Mouse (Mus musculus) embryonic fibroblast, embryonic 13.5 days (primary cell): ENCODE results near the gene Clstn2. TPM values are rescaled to one million over a fixed set of nuclear protein-coding genes. Genes with fewer than 3 reads are reported as not detected.

ENCODE experiments used
- H3K27ac ChIP-seq: 2 replicates; pipeline ENCODE4 v1.5.1; 2012; ENCODE audit warnings: low read length, control low read depth, inconsistent platforms; ENCODE audit not compliant: insufficient read depth
- H3K4me1 ChIP-seq: 2 replicates; pipeline ENCODE4 v1.6.1; 2011; ENCODE audit warnings: low read length; ENCODE audit not compliant: control insufficient read depth, insufficient read depth
- H3K4me3 ChIP-seq: 2 replicates; pipeline ENCODE4 v1.5.1; 2011; ENCODE audit warnings: mild to moderate bottlenecking, control low read depth, low read length; ENCODE audit not compliant: insufficient read depth
- CTCF ChIP-seq: IDR thresholded peaks from 2 replicates; pipeline ENCODE4 v1.5.1; 2011; ENCODE audit warnings: mild to moderate bottlenecking, control low read depth, low read length, moderate library complexity, borderline replicate concordance; ENCODE audit not compliant: insufficient read depth
- POLR2A ChIP-seq: IDR thresholded peaks from 2 replicates; pipeline ENCODE4 v1.6.1; 2011; ENCODE audit warnings: low read depth, mild to moderate bottlenecking, control low read depth, low read length, moderate library complexity
- polyA plus RNA-seq: library from polyadenylated mRNA; stranded (reverse); fragments of >200 nt; gene quantifications from 2 replicates; pipeline ENCODE4 v1.2.4, GENCODE M21; 2011; ENCODE audit warnings: low read depth; ENCODE audit not compliant: missing spikeins, insufficient read length

The Clstn2 gene
- polyA plus RNA-seq, 1 experiment: 7.6 TPM

DNA sequence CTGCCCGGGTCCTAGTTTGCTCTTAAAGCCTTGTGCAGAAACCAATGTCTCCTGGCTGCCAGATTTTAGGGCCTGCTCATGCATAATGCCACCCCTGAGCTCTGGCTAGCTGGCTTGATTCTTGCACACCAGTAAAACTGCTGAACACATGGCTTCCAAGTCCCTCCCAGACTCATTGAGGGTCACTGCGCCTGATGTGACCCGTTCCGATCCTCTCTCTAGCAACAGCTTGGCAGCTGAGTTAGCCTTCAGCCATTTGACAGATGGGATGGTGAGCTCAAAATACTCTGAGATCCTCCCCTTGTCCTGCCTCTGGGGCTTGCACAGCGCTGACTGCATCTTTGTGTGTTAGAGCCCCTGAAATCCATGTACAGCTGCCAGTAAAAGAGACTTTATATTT, 430.5 kb downstream of the Clstn2 start:
- Histone ChIP-seq H3K4me3 (no peak overlapping the region), H3K27ac (no peak overlapping the region), H3K4me1 (no peaks in the 10 kb centered on the region)
- no peak for TF ChIP-seq POLR2A
- no peak for TF ChIP-seq CTCF

DNA sequence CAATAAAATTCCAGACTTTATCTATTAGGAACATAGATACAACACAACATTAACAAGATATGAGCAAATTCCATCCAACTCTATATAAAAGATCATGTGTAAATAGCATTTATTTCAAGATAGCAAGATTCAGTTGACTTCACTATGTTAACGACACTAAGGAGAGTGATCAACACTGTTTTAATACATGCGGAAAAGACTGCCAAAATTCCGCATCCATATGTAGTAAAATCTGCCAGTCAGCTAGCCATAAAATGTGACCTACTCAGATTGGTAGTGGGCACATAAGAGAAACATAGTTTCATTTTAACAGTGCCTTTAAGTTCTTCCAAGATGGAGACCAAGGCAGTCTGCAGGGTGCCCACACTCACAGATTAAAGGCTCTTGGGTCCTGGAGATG, 434.0 kb downstream of the Clstn2 start:
- Histone ChIP-seq H3K4me1 (no peaks in the 10 kb centered on the region), H3K27ac (no peak overlapping the region), H3K4me3 (no peak overlapping the region)
- no peak for TF ChIP-seq CTCF

DNA sequence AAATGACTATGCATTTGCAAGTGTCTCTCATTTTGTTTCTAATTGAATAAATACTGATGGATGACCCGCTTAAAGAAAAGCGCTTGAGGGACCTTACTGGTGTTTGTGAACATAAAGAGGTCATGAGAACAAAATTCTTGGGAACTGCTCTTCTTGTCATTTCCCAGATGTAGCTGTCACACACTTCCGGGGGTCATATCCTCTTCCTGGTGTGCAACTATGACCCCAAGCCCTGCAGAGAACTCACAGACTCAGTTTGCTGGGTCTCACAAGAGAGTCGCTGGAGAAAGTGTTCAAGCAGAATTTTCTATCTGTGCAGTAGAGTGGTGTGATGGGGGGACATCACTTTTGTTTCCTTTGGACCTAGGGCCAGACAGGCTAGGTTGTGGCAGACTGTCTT, 442.3 kb downstream of the Clstn2 start:
- Histone ChIP-seq H3K4me1 (no peaks in the 10 kb centered on the region), H3K27ac (no peak overlapping the region), H3K4me3 (no peak overlapping the region)
- TF ChIP-seq CTCF (no peak), POLR2A (no peak)

DNA sequence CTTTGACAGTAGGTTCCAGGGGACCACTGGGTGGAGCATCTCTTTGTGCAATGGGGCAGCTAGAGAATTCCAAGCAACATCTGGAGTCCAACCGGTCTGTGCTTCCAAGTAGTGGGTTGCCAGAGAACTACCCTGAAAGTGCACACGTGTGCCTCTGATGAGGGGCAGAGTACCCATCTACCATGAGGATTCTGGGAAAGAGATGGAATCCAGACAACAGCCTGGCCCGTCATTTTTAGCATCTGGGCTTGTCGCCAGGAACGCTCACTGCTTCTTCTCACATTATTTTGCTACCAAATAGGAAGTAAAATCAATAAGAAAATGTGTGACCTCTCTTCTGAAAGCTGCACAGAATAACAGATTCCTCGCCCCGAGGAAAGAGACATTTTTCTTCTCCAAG, 462.1 kb downstream of the Clstn2 start:
- Histone ChIP-seq H3K4me3 (no peak overlapping the region), H3K4me1 (no peaks in the 10 kb centered on the region), H3K27ac (no peak overlapping the region)
- no peak for TF ChIP-seq POLR2A
- TF ChIP-seq CTCF: no peak

DNA sequence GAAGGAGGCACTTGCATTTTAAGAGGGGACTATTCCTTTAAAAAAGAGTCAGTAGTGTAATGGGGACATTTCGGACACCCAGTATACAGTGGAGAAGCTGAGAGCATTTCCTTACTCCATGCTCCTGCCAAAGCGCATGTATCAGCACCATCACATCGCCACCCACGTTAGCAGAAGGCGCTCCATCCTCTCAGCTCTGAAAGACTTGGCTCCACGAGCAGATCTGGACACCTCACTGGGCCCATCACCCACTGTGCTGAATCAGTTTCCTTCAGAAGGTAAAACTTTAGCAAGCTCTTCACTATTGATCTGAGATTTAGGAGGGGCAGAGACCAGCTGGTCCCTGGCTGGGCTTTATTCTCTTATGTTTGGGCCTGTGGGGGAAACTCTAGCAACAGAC, 469.9 kb downstream of the Clstn2 start:
- Histone ChIP-seq H3K27ac (no peak overlapping the region), H3K4me3 (no peak overlapping the region), H3K4me1 (no peaks in the 10 kb centered on the region)
- no peak for TF ChIP-seq CTCF
- TF ChIP-seq POLR2A: no peak

DNA sequence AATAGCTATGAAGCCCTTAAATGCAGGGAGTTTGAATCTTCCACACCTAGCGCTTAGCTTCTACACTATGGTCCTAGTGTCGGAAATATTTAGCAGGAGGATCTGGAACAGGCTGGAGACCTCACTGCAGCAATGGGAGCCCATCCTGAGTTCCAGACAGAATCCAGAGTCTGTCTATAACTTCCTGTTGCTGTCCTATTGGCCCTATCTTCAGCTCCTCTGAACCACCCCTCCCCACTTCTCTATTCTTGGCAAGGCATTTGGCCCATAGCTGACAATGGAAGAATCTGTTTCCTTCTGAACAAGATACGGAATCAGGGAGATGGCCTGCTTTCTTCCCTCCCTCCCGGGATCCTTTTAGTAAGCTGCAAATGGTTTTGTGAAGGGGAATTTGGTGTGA, 488.6 kb downstream of the Clstn2 start:
- Histone ChIP-seq H3K4me3 (no peak overlapping the region), H3K4me1 (no peaks in the 10 kb centered on the region), H3K27ac (no peak overlapping the region)
- TF ChIP-seq CTCF (no peak), POLR2A (no peak)

DNA sequence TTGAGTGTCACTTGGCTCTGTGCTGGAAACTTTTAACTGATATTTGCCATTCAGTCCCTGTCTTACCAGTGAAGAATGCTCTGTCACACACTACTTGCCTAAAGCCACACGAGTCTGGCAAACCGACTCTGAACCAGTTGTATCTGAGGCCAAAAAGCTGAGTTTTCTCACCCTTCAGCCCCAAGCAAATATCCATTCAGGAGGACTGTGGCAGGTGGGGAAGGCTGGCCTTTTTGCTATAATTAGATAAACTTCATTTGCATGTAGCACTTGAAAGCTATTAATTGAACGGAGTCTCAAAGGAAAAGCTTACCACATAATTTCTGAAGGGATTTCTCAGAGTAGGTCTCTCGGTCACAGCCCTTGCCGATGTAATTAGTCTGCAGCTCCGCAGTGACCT, 491.6 kb downstream of the Clstn2 start:
- Histone ChIP-seq H3K4me1 (no peaks in the 10 kb centered on the region), H3K27ac (no peak overlapping the region), H3K4me3 (no peak overlapping the region)
- TF ChIP-seq CTCF: no peak
- no peak for TF ChIP-seq POLR2A

DNA sequence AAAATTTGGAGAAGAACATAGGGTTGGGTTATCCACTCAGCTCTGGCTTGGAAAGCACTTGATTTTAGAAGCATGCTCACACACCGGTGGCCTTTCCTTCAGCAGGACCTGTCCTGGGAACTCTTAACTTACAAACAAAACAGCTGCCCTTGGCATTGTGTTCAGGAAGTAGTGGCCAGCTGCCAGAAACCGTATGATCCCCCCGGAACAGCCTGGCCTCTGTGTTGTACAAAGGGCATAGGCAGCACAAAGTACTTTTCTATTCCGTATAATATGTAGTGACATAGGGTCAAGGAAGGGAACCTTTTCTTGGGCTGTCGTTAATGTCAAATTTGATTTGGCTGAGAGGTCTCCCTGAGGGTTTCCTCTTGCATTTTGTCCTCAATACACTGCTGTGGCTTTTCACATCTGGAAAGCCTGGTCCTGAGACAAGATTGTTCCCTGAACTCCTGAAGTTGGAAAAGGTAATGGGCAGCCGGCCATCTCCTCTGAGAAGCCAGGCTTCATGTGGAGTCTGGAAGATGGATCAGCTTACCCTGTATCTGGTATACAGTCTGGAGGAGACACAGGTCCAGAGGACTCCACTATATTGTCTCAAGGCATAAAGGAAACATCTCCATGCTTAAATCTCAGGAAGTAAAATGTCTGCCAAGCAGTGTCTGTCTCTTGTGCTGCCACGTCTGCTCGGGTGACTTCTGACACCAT, 494.8 kb downstream of the Clstn2 start:
- Histone ChIP-seq H3K4me3 (no peak overlapping the region), H3K27ac (no peak overlapping the region), H3K4me1 (no peaks in the 10 kb centered on the region)
- TF ChIP-seq CTCF (no peak), POLR2A (no peak)

DNA sequence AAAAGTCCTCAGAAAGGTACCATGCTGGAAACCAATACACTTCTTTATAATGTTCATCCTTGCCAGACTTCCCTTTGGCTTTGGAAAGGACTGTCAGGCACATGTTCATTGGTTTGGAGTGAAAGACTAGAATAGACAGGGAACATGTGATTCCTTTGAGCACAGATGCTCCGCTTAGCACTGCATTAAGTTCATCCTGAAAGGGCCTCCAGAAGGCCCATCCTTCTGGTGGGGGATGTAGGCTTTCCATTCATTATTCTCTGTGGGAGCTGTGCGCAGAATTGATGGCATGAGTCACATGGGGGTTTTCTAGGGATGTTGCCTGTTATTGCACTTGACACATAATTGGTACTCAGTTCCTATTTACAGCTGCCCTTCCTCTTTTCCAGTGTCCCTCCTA, 498.8 kb downstream of the Clstn2 start:
- TF ChIP-seq CTCF: no peak
- TF ChIP-seq POLR2A: no peak
- Histone ChIP-seq H3K4me1 (no peaks in the 10 kb centered on the region), H3K4me3 (no peak overlapping the region), H3K27ac (no peak overlapping the region)

DNA sequence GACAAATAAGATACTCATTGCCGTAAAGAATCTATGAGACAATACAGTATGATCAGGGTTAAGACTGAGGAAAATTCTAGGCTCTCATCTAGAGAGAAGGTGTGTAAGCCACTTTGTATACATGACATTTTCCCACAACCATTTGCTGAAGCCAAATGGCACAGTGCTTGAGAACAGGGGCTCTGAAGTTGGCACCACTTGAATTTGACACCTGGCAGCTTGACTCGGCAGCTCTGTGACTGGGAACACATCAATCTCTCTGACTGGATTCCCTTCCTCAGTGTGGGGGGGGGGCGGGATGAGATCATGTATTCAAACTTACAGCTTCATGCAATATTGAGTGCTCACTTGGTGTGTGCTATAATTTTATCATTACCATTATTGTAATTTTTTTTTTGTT, 499.7 kb downstream of the Clstn2 start:
- Histone ChIP-seq H3K4me1 (no peaks in the 10 kb centered on the region), H3K4me3 (no peak overlapping the region), H3K27ac (no peak overlapping the region)
- TF ChIP-seq CTCF (no peak), POLR2A (no peak)

DNA sequence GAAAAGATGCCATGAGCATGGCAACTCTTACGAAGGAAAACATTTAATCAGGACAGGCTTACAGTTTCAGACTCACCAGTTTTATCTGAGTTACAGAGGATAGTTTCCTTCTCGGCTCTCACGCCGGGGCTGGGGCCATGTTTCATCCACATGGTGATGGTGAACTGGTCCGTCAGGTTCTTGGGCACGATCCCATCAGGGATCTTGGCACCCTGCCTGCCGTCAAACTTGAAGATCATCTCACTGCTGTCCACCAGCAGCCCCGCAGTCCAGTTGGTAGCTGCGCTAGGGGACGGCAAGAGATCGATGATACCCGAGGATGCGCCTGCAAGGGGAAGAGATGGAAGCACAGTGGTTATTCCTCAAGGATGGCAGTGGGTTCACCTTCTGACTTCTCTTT, 500.4 kb downstream of the Clstn2 start:
- no peak overlapping the region for H3K4me3 ChIP-seq
- no peak overlapping the region for H3K27ac ChIP-seq
- TF ChIP-seq POLR2A (no peak), CTCF (no peak)
- H3K4me1 ChIP-seq: no peaks in the 10 kb centered on the region
